In genomic region chr14:85508527-85508926, GRCm38 (mm10) we compare ENCODE assay signal across 16 mouse cellular contexts.
A peak's percentile ranks its signal among the peaks of the same experiment; 100 is the strongest.
DNase-seq lines count a peak whose midpoint lies in the region; ATAC-seq and TF ChIP-seq lines count a peak whose summit lies in the region.
"Had no signal": no experiment of that assay in that cellular context is flagged by ENCODE, and none has a peak within 500 bp of the region (broad histone marks: within the 10 kb centered on the region; RNA-seq: fewer than 3 reads in every experiment).

No protein-coding gene starts in this region.

- H3K4me2 ChIP-seq in midbrain, embryonic 13.5 days (replicated peaks) = no peak overlapping the region
- no peak overlapping the region for H3K4me2 ChIP-seq in intestine, embryonic 16.5 days (ENCODE audit: low read depth, low read length)
- no peak overlapping the region for H3K4me2 ChIP-seq in liver, postnatal 0 days (ENCODE audit: low read depth, low read length)
- H3K4me2 ChIP-seq: embryonic facial prominence, embryonic 13.5 days; liver, embryonic 13.5 days had no signal

- no peaks in the 10 kb centered on the region for H3K36me3 ChIP-seq in hindbrain, embryonic 10.5 days
- no peaks in the 10 kb centered on the region for H3K36me3 ChIP-seq in midbrain, embryonic 13.5 days
- H3K36me3 ChIP-seq in intestine, embryonic 16.5 days (ENCODE audit: control insufficient read depth, insufficient read depth, low read length) = no peaks in the 10 kb centered on the region
- no peaks in the 10 kb centered on the region for H3K36me3 ChIP-seq in liver, postnatal 0 days (replicated peaks; ENCODE audit: insufficient read depth, low read length)
- H3K36me3 ChIP-seq: embryonic facial prominence, embryonic 13.5 days; liver, embryonic 13.5 days had no signal

- ATAC-seq in midbrain, embryonic 13.5 days = peak; percentile 92
- ATAC-seq in intestine, embryonic 16.5 days = no peak
- no peak for ATAC-seq in liver, postnatal 0 days
- ATAC-seq: activated CD4-positive, CD25-positive, alpha-beta regulatory T cell, adult 4 months had no signal

- no peaks in the 10 kb centered on the region for H3K27me3 ChIP-seq in hindbrain, embryonic 10.5 days (ENCODE audit: insufficient read depth, poor library complexity, severe bottlenecking)
- no peaks in the 10 kb centered on the region for H3K27me3 ChIP-seq in midbrain, embryonic 13.5 days
- no peaks in the 10 kb centered on the region for H3K27me3 ChIP-seq in intestine, embryonic 16.5 days (replicated peaks; ENCODE audit: control insufficient read depth, insufficient read depth, low read length)
- no peaks in the 10 kb centered on the region for H3K27me3 ChIP-seq in liver, postnatal 0 days (ENCODE audit: insufficient read depth, low read length)
- H3K27me3 ChIP-seq: CH12.LX; embryonic facial prominence, embryonic 13.5 days; liver, embryonic 13.5 days had no signal

- H3K9ac ChIP-seq in midbrain, embryonic 13.5 days (replicated peaks) = no peak overlapping the region
- no peak overlapping the region for H3K9ac ChIP-seq in intestine, embryonic 16.5 days (ENCODE audit: low read depth, low read length)
- no peak overlapping the region for H3K9ac ChIP-seq in liver, postnatal 0 days (replicated peaks)
- H3K9ac ChIP-seq: embryonic facial prominence, embryonic 13.5 days; liver, embryonic 13.5 days had no signal

- peak; percentile 92 for DNase-seq in brain, embryonic 14.5 days (ENCODE audit: low read depth)
- DNase-seq in embryo, embryonic 10.5 days (ENCODE audit: low spot score) = peak; percentile 34
- peak; percentile 17 for DNase-seq in hindbrain, embryonic 10.5 days (ENCODE audit: low spot score)
- DNase-seq in liver, postnatal 0 days = no peak
- no peak for DNase-seq in thymus, postnatal 4 days
- DNase-seq: cerebellum, adult 11-12 months; layer of hippocampus, adult 9-11 months; liver, embryonic 13.5 days; lung, postnatal 10 days; right cerebral cortex, postnatal 25 days; thymus, postnatal 14 days had no signal

- no peak for TF ChIP-seq CTCF in brain, embryonic 14.5 days (IDR thresholded peaks at IDR 0.05; ENCODE audit: borderline replicate concordance, extremely low read depth, insufficient read depth, insufficient read length)
- TF ChIP-seq CTCF in liver, postnatal 0 days (IDR thresholded peaks at IDR 0.05; ENCODE audit: low read depth) = no peak

- TF ChIP-seq POLR2A in brain, embryonic 14.5 days (IDR thresholded peaks at IDR 0.05; ENCODE audit: borderline replicate concordance, extremely low read depth, insufficient read depth, insufficient read length, poor library complexity, severe bottlenecking) = no peak

- no peaks in the 10 kb centered on the region for H3K9me3 ChIP-seq in hindbrain, embryonic 10.5 days
- H3K9me3 ChIP-seq in midbrain, embryonic 13.5 days = no peaks in the 10 kb centered on the region
- H3K9me3 ChIP-seq in intestine, embryonic 16.5 days (ENCODE audit: control insufficient read depth, low read length) = no peaks in the 10 kb centered on the region
- no peaks in the 10 kb centered on the region for H3K9me3 ChIP-seq in liver, postnatal 0 days (ENCODE audit: low read length)
- H3K9me3 ChIP-seq: embryonic facial prominence, embryonic 13.5 days; liver, embryonic 13.5 days had no signal

- H3K27ac ChIP-seq in hindbrain, embryonic 10.5 days = 0 out of 2 replicates have a peak overlapping the region, but pooled peaks have one; percentile 8
- H3K27ac ChIP-seq in midbrain, embryonic 13.5 days = peak overlapping the region; percentile 58; the same call in 1 of the 2 replicates
- no peak overlapping the region for H3K27ac ChIP-seq in intestine, embryonic 16.5 days (ENCODE audit: low read length)
- no peak overlapping the region for H3K27ac ChIP-seq in liver, postnatal 0 days (ENCODE audit: low read depth)
- H3K27ac ChIP-seq: embryonic facial prominence, embryonic 13.5 days; liver, embryonic 13.5 days had no signal

- no peak overlapping the region for H3K4me3 ChIP-seq in hindbrain, embryonic 10.5 days
- no peak overlapping the region for H3K4me3 ChIP-seq in midbrain, embryonic 13.5 days (replicated peaks)
- H3K4me3 ChIP-seq in intestine, embryonic 16.5 days (ENCODE audit: low read length) = no peak overlapping the region
- H3K4me3 ChIP-seq in liver, postnatal 0 days (ENCODE audit: low read depth, low read length) = no peak overlapping the region
- H3K4me3 ChIP-seq: embryonic facial prominence, embryonic 13.5 days; liver, embryonic 13.5 days had no signal

- 18% methylated on average over 3 of the region's 3 CpGs for WGBS in hindbrain, embryonic 10.5 days
- 14% methylated on average over 3 of the region's 3 CpGs for WGBS in midbrain, embryonic 13.5 days
- WGBS in intestine, embryonic 16.5 days = 17% methylated on average over 3 of the region's 3 CpGs
- 15% methylated on average over 3 of the region's 3 CpGs for WGBS in liver, postnatal 0 days (ENCODE audit: insufficient replicate concordance)

- TF ChIP-seq EP300 in liver, postnatal 0 days (IDR thresholded peaks at IDR 0.05; ENCODE audit: low read depth) = no peak

- H3K4me1 ChIP-seq in hindbrain, embryonic 10.5 days (replicated peaks) = peaks cover 4% of the 10 kb centered on the region; the same call in 1 of the 2 replicates
- peaks cover 15% of the 10 kb centered on the region for H3K4me1 ChIP-seq in midbrain, embryonic 13.5 days (replicated peaks)
- no peaks in the 10 kb centered on the region for H3K4me1 ChIP-seq in intestine, embryonic 16.5 days (ENCODE audit: control insufficient read depth, insufficient read depth, low read length)
- H3K4me1 ChIP-seq in liver, postnatal 0 days (ENCODE audit: insufficient read depth) = no peaks in the 10 kb centered on the region
- H3K4me1 ChIP-seq: embryonic facial prominence, embryonic 13.5 days; liver, embryonic 13.5 days had no signal

Comparison
In these comparisons a context has a peak if more than half of its experiments do, and no peak if none do; other contexts are left out.
1. DNase-seq: peak in brain, embryonic 14.5 days (single experiment), embryo, embryonic 10.5 days (single experiment) and hindbrain, embryonic 10.5 days (single experiment); none in liver, postnatal 0 days (single experiment) and thymus, postnatal 4 days (single experiment).
2. H3K27ac ChIP-seq: peak in hindbrain, embryonic 10.5 days (single experiment) and midbrain, embryonic 13.5 days (single experiment); none in intestine, embryonic 16.5 days (single experiment) and liver, postnatal 0 days (single experiment).